Mouse (Mus musculus): ENCODE results near the gene Polr1d. TPM values are rescaled to one million over a fixed set of nuclear protein-coding genes. Genes with fewer than 3 reads are reported as not detected.

The Polr1d gene
- polyA plus RNA-seq, 1 experiment = 223 TPM

DNA sequence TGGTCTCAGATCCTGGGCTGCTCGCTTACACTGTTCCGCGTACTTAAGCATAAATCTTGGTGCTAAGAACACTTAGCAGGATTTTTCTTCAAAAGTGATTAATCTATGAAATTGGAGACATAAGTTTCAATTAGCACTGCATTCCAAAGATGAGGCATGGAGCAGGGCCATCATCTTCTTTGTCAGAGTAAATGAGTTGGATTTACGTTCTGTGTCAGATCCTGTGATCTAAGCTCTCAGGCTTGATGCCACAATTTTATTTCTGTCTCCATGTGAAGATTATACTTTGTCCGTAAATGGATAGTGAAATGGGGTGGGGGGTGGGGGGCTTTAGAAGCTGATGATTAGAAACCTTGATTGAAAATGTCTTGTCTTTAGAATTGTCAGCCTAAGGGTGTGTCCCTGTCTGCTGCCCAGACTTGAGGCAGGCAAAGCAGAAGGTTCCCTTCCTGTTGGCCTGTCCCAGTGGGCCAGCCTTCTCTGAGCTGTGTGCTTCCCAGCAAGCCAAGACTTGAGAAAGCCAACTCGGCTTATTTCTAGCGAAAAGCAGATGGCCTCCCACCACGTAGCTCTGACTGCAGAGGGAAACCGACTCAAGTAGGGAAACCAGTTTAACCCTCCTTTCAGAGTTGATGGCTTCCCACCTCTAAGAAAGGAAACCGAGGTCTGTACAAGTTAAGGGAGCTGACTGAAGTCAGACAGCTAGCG, 13.6 kb downstream of the Polr1d start:
- Histone ChIP-seq H3K27ac (replicated peaks; ENCODE audit: low read depth, low read length) (peak overlapping the region; percentile 45; the same call in 1 of the 2 replicates), H3K4me1 (ENCODE audit: control insufficient read depth, insufficient read depth, insufficient read length, low read length) (peaks cover 14% of the 10 kb centered on the region), H3K4me3 (ENCODE audit: insufficient read depth, low read depth, low read length) (no peak overlapping the region)

DNA sequence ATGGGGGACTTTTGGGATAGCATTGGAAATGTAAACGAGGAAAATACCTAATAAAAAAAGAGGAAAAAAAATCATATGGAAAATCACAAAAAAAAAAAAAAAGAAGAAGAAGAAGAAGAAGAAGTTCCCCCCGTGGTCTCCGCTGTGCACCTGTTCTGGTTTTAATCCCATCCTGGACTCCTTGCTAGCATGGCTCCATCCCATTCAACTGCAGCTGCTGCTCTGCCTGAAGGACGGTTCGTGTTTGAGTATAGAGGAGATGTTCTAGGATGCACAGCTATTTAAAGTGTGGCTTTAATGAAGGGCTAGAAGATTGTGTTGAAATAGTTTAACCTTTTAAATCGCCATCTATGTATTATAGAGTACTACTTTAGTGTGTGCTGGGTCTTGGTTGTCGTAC, 15.6 kb downstream of the Polr1d start:
- no peak overlapping the region for H3K27ac ChIP-seq (replicated peaks; ENCODE audit: low read depth, low read length)
- H3K4me1 ChIP-seq (ENCODE audit: control insufficient read depth, insufficient read depth, insufficient read length, low read length) = peaks cover 14% of the 10 kb centered on the region
- H3K4me3 ChIP-seq (ENCODE audit: insufficient read depth, low read depth, low read length) = no peak overlapping the region

DNA sequence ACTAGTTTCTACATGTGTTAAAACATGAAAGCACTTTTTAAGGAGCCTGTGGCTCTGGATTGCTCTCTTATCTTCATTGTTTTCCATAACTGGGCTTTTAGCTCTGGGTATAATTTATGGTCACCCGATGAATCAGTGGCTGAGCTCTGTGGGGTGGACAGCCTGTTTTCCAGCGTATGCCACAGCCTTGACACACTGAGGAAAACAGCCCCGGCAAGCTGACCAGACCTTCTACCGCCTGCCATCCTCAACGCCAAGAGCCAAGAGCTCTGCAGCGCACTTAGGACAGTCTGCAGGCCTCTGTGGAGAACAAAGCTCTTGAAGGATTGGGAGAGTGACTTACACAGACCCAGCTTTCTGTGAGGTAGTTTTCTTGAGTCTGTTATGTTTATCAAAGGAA, 17.4 kb downstream of the Polr1d start:
- Histone ChIP-seq H3K27ac (replicated peaks; ENCODE audit: low read depth, low read length) (no peak overlapping the region), H3K4me1 (ENCODE audit: control insufficient read depth, insufficient read depth, insufficient read length, low read length) (peaks cover 11% of the 10 kb centered on the region), H3K4me3 (ENCODE audit: insufficient read depth, low read depth, low read length) (no peak overlapping the region)

DNA sequence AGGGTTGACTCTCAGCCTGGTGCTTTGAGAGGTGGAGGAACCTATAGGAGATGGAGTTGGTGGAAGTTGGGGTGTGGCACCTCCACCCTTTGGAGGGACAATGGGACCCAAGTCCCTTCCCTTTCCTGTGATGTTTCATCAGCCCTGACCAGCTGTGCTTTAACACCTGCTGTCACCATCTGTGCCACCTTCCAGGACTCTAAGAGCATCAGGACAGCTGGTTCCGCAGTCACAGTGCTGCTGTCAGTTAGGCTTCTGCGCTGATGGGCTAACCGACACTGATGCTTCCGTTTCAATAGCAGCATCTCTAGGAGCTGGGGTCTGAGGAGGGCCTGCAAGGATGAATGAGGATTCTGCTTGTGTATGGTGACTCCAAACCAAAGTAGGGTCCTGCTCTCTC, 19.7 kb downstream of the Polr1d start:
- Histone ChIP-seq H3K27ac (replicated peaks; ENCODE audit: low read depth, low read length) (no peak overlapping the region), H3K4me1 (ENCODE audit: control insufficient read depth, insufficient read depth, insufficient read length, low read length) (peaks cover 2% of the 10 kb centered on the region; the same call in 1 of the 2 replicates), H3K4me3 (ENCODE audit: insufficient read depth, low read depth, low read length) (no peak overlapping the region)

DNA sequence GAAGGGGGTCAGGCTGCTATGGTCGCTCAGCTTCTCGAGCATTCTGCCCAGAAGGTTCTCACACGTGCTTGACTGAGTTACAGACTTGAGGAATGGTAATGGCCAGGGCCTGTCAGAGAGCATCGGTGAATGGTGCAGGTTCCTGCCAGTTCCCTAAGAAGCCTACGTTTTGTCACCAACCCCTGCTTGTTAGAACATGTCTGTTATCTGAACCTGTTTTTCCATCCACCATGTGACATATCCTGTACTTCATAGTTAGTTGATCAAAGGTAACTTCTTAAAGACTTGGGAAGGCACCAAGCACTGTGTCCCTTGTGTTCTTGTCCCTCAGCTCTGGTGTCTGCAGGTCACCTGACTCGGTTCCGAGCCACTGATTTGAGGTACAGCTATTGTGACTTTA, 21.8 kb downstream of the Polr1d start:
- H3K27ac ChIP-seq (replicated peaks; ENCODE audit: low read depth, low read length) = no peak overlapping the region
- H3K4me3 ChIP-seq (ENCODE audit: insufficient read depth, low read depth, low read length) = no peak overlapping the region
- peaks cover 2% of the 10 kb centered on the region; the same call in 1 of the 2 replicates for H3K4me1 ChIP-seq (ENCODE audit: control insufficient read depth, insufficient read depth, insufficient read length, low read length)

DNA sequence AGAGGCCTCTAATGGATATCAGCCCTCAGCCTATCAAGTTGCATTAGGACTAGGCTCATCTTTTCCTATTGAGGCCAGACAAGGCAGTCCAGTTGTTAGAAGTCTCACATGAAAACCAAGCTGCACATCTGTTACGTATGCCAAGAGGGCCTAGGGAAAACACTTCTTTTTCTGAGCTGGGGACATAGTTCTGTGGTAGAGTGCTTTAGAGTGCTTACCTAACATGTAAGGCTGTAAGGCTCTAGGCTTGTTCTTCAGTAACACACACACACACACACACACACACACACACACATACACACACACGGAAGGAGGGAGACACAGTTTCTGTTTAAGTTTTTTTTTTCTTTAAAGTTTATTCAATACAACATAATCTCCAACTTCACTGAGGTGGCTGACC, 23.3 kb downstream of the Polr1d start:
- H3K27ac ChIP-seq (replicated peaks; ENCODE audit: low read depth, low read length) = no peak overlapping the region
- H3K4me3 ChIP-seq (ENCODE audit: insufficient read depth, low read depth, low read length) = no peak overlapping the region
- peaks cover 2% of the 10 kb centered on the region; the same call in 1 of the 2 replicates for H3K4me1 ChIP-seq (ENCODE audit: control insufficient read depth, insufficient read depth, insufficient read length, low read length)

DNA sequence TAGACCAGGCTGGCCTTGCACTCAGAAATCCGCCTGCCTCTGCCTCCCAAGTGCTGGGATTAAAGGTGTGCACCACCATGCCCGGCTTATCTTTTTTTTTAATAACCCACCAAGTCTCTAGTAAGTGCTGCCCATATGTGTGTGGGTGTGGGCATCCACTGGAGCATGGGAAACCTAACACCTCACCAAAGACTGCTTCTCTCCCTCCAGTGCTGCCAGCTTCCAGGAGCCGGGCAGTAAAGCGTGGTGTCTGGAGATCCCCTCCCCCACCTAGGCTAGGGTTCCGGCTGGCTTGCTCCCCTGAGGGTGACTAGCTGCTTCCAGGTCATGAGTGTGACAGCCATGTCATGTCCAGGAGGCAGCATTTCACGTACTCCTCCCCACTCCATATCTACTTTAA, 25.4 kb downstream of the Polr1d start:
- Histone ChIP-seq H3K27ac (replicated peaks; ENCODE audit: low read depth, low read length) (no peak overlapping the region), H3K4me1 (ENCODE audit: control insufficient read depth, insufficient read depth, insufficient read length, low read length) (no peaks in the 10 kb centered on the region), H3K4me3 (ENCODE audit: insufficient read depth, low read depth, low read length) (no peak overlapping the region)

DNA sequence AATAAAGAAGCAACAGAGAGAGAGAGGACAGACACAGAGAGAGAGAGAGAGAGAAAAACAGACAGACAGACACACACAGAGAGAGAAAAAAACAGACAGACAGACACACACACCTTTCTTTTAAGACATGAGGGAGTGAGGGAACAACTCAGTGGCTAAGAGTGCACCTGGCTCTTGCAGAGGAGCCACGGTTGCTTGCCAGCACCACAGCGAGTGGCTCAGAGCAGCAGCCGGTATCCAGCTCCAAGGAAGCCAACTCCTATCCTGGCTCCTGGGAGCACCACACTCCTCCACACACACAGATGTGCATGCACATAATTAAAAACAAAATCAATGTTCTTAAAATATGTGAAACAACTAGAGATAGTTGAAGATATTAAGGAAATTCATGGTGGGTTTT, 30.4 kb downstream of the Polr1d start:
- H3K27ac ChIP-seq (replicated peaks; ENCODE audit: low read depth, low read length) = no peak overlapping the region
- no peak overlapping the region for H3K4me3 ChIP-seq (ENCODE audit: insufficient read depth, low read depth, low read length)
- H3K4me1 ChIP-seq (ENCODE audit: control insufficient read depth, insufficient read depth, insufficient read length, low read length) = no peaks in the 10 kb centered on the region

DNA sequence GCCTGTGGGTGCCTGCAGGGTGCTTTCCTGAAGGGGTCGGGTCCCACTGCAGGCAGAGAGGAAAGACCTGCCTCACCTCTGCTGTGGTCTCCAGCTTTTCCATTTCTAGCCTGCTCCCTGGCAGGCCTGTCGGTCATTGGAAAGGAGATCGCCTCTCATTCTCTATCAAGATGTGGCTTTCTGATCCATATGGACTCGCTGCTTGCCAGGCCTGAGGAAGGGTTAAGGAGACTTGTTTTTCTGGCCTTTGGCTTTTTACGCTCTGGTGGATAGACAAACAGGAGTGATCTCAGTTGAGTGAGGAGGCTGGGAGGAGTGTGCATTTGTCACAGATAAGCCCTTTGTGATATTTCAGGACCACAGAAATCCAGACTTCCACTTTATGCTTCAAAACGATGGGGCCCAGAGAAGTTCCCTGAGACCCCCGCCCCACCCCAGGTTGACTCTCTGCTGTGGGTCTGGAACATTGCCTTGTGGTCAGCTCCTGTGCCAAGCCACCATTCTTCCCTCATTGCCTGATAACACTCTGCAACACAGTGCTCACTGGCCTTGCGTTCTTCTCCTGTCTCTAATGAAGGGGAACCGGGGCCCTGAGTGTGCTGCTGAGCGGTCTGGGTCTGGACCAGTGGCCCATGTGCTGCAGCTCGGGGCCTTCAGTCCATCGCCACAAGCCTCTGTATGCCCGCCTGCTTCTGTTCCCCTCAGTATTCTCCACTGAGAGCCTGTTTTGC, 32.2 kb downstream of the Polr1d start:
- no peaks in the 10 kb centered on the region for H3K4me1 ChIP-seq (ENCODE audit: control insufficient read depth, insufficient read depth, insufficient read length, low read length)
- H3K4me3 ChIP-seq (ENCODE audit: insufficient read depth, low read depth, low read length) = no peak overlapping the region
- no peak overlapping the region for H3K27ac ChIP-seq (replicated peaks; ENCODE audit: low read depth, low read length)

DNA sequence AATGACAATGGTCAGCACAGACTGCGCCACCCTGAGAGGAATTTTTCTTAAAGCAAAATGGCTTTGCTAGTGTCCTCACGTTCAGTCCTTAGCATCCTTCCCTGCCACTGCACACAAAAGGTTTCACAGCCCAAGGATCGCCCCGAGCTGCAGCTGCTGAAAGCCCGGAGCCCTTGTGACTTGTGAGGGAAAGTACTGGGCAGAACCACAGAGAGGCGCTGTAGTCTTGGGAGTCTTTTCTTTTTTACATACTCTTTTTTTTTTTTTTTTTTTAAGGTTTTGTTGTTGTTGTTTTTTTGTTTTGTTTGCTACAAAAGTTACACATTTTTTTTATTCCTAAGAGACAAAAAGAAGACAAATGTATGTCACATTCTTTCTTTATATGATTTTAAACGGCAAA, 37.9 kb downstream of the Polr1d start:
- no peak overlapping the region for H3K4me3 ChIP-seq (ENCODE audit: insufficient read depth, low read depth, low read length)
- no peak overlapping the region for H3K27ac ChIP-seq (replicated peaks; ENCODE audit: low read depth, low read length)
- H3K4me1 ChIP-seq (ENCODE audit: control insufficient read depth, insufficient read depth, insufficient read length, low read length) = no peaks in the 10 kb centered on the region

DNA sequence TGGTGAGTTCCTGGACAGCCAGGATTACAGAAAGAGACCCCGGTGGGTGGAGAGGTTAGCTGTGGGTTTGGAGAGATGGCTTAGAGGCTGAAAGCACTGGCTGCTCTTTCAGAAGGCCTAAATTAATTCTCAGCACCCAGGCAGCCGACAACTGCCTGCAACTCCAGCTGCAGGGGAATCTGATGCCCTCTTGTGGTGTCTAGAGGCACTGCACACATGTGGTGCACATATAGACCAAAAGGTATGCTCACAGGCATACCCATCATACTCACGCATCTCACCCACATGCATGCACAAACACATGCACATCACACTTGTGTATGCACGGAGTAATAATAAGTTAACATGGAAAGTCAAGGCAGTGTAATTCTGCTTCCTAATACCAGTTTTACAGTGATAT, 38.8 kb downstream of the Polr1d start:
- Histone ChIP-seq H3K27ac (replicated peaks; ENCODE audit: low read depth, low read length) (no peak overlapping the region), H3K4me1 (ENCODE audit: control insufficient read depth, insufficient read depth, insufficient read length, low read length) (no peaks in the 10 kb centered on the region), H3K4me3 (ENCODE audit: insufficient read depth, low read depth, low read length) (no peak overlapping the region)

DNA sequence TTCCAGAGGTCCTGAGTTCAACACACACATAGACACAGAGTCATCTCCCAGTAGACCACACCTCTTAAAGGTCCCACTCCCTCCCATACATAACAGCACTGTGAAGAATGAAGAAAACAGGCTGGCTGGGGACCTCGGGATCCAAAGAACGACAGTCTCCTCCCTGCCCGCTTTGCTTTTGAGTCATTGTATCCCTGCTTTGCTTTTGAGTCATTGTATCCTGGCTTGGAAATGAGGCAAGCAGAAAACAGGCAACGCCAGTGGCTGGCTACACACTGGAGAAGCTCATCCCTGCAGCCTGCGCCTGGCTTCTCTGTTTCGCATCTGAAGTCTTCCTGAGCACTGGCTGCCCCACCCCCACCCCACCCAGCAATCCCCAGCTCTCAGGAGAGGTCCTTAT, 40.2 kb downstream of the Polr1d start:
- Histone ChIP-seq H3K4me3 (ENCODE audit: insufficient read depth, low read depth, low read length) (no peak overlapping the region), H3K27ac (replicated peaks; ENCODE audit: low read depth, low read length) (no peak overlapping the region), H3K4me1 (ENCODE audit: control insufficient read depth, insufficient read depth, insufficient read length, low read length) (no peaks in the 10 kb centered on the region)

DNA sequence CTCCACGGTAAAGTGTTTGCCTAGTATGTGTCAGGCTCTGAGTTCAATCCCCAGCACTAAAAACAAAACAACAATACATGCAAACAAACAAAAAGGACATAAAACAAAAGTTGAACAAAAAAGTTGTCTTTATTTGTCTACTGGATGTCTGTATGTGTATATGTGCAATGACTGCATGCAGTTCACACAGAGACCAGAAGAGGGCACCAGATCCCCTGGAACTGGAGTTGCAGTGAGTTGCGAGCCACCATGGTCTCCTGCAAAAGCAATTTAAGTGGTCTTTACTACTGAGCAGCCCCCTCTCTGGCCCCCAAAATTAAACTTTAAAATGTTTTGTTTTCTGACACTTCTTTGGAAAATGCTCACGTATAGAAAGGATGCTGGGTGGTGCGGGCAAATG, 44.3 kb downstream of the Polr1d start:
- H3K27ac ChIP-seq (replicated peaks; ENCODE audit: low read depth, low read length) = no peak overlapping the region
- H3K4me1 ChIP-seq (ENCODE audit: control insufficient read depth, insufficient read depth, insufficient read length, low read length) = no peaks in the 10 kb centered on the region
- H3K4me3 ChIP-seq (ENCODE audit: insufficient read depth, low read depth, low read length) = no peak overlapping the region

DNA sequence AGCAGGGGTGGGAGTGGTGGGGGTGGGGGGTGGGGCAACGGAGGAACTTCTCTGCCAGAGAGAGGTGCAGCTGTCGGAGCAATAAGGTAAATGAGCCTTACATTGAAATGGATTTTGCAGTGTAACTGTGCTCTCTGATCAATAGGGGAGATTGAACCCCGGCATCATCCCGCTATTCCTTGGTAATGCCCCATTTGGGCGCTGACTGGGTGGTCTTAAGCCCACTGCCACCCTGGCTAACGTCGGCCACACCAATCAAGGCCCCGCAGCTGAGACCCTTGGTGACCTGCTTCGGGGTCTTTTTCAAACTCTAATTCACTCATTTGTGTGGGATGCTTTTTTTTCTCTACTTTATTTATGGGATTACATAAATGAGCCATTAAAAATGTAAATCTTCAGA, 47.9 kb downstream of the Polr1d start:
- Histone ChIP-seq H3K4me1 (ENCODE audit: control insufficient read depth, insufficient read depth, insufficient read length, low read length) (no peaks in the 10 kb centered on the region), H3K27ac (replicated peaks; ENCODE audit: low read depth, low read length) (no peak overlapping the region), H3K4me3 (ENCODE audit: insufficient read depth, low read depth, low read length) (no peak overlapping the region)

DNA sequence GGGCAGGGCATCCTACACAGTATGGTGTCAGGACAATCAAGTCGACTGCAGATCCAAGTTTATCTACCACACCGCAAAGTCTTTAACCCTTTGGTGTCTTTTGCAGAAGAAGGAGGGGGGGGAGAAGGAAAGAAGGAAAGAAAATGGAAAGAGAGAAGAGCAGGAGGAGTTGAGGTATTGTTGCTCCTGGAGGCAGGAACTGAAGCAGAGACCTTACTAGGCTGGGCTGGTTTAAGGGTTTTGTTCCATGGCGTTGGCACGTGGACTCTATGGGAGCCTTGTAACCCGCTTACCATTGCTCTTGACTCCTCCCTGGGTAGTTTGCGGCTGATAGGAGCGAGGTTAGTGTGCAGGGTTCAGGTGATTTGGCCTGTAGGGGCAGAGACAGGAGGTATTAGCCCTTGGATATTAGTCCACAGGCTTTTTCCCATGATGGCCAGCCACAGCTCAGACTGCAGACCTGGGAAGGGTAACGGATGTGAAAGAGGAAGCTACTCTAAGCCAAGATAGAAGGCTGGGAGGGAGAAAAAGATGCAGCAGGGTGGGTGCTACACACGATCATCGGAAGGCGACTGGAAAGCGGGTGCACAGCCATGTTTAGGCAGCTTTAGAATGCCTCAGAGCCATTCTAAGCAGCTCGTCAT, 48.8 kb downstream of the Polr1d start:
- H3K4me3 ChIP-seq (ENCODE audit: insufficient read depth, low read depth, low read length) = no peak overlapping the region
- H3K4me1 ChIP-seq (ENCODE audit: control insufficient read depth, insufficient read depth, insufficient read length, low read length) = no peaks in the 10 kb centered on the region
- H3K27ac ChIP-seq (replicated peaks; ENCODE audit: low read depth, low read length) = no peak overlapping the region

DNA sequence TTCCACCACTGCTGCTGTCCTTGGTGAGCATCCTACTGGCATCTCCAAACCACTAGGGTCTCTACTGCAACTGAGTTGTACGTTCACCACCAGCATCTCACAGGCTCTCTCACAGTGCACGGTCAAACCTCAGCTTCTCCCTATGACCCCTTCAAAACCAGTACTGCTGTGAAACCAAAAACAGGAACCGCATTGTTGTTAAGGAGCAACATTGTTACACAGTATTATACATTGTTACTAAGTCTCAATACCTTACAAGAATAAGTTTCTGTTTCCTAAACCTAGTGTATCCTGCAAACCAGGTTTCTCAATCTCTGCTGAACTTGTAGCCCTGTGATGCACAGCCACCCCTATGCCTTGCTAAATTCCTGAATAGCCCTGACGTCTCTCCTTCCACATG, 51.0 kb downstream of the Polr1d start:
- H3K4me1 ChIP-seq (ENCODE audit: control insufficient read depth, insufficient read depth, insufficient read length, low read length) = no peaks in the 10 kb centered on the region
- H3K4me3 ChIP-seq (ENCODE audit: insufficient read depth, low read depth, low read length) = no peak overlapping the region
- H3K27ac ChIP-seq (replicated peaks; ENCODE audit: low read depth, low read length) = no peak overlapping the region

Measured in brown adipose tissue, adult 24 weeks (tissue).